Mouse (Mus musculus): ENCODE data around the gene Yipf2. TPM values are rescaled to one million over a fixed set of nuclear protein-coding genes. Genes with fewer than 3 reads are reported as not detected.

The Yipf2 gene
- 18.7 and 21.2 TPM in 2 replicates for polyA plus RNA-seq (2015; fragmentation: Nextera tagmentation; extraction: Ambion mirVana)

DNA sequence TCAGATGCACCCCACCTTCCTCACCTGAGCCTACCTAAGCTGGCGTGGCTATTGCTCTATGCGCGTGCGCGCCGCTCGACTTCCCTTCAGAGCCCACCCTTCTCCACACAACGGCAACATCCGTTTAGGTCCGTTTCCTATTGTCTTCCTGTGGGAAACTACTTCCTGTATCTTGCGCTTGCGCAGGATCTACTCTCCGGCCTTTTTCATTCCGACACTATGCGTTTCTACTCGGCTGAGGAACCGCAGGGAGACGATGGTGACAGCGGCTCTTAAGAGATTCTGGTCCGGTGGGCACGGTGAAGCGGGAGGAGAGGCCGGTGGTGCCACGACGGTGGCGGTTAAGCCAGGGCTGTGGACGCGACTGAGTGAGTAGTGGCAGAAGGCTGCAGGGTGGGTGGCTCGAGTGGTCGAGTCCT is at the start of gene Yipf2, which contains the start of gene Timm29:
Gene Yipf2, minus strand, starts transcription at position 126 of the 419 bp plus-strand sequence.
Gene Timm29, plus strand, starts transcription at position 20 of the 419 bp plus-strand sequence.

DNA sequence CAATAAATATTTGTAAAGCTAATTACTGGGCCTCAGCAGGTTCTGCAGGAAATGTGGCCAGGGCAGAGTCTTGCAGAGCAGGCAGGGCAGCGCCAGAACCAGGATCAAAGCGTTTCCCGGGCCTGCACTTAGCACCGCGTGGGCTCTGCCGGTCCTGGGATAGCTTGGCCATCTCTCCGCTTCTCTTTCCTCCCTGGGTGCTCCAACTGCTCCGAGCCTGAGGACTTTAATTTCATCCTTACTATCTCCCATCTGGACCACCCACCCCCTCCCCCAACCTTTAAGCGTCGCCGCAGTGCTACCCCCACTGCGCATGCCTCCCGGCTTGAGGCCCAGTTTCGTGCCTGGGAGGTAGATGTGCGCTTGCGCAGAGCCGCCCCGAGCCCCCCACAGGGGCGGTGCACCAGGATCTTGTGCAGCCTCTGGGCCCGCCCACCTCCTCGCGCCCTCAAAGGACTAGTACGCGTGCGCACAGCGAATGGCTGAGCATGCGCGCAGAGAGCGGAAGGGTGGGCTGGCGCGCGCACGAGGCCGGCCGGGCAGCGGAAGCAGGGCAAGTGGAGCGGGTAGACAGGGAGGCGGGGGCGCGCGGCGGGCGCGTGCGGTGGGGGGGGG is 23.1 kb upstream of the Yipf2 start, which contains the start of gene Smarca4:
Gene Smarca4, plus strand, starts transcription at position 553 of the 615 bp plus-strand sequence.

DNA sequence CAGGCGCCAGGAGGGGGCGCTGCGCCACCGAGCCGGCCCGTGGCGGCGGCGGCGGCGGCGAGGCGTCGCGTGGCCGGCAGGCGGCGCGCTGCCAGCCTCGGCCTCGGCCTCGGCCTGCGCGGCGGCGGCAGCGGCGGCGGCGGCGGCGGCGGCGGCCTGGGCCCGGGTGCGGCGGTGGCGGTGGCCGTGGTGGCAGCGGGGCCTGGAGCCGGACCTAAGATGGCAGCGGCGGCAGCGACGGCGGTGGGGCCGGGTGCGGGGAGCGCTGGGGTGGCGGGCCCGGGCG is 45.9 kb downstream of the Yipf2 start, which contains the start of gene Carm1:
Gene Carm1, plus strand, starts transcription at position 106 of the 286 bp plus-strand sequence.

MicroRNAs encoded within 50 kb of the gene (microRNA counts, 519-probe panel; counts per million panel counts)
- 40.5 counts per million for microRNA mmu-miR-1946b

Small RNA genes lying within 50 kb of the gene (microRNA-seq; reads per million reads assigned to microRNA genes)
- gene Mir1946b, result not detected

Other genes starting within 250 kb of the Yipf2 start
- 156 and 169 TPM in 2 replicates for gene Ilf3, start 225.0 kb downstream of the Yipf2 start, polyA plus RNA-seq (2015; fragmentation: Nextera tagmentation; extraction: Ambion mirVana)
- 38.6 and 45.7 TPM in 2 replicates for gene Qtrt1, start 181.0 kb downstream of the Yipf2 start, polyA plus RNA-seq (2015; fragmentation: Nextera tagmentation; extraction: Ambion mirVana)
- gene Dnm2, start 167.9 kb downstream of the Yipf2 start, polyA plus RNA-seq (2015; fragmentation: Nextera tagmentation; extraction: Ambion mirVana), result 49.8 and 50.1 TPM in 2 replicates
- gene Tmed1, start 82.6 kb downstream of the Yipf2 start, polyA plus RNA-seq (2015; fragmentation: Nextera tagmentation; extraction: Ambion mirVana), result 59.8 and 64.4 TPM in 2 replicates
- 1.2 and 1.6 TPM in 2 replicates for gene AB124611, start 66.7 kb downstream of the Yipf2 start, polyA plus RNA-seq (2015; fragmentation: Nextera tagmentation; extraction: Ambion mirVana)
- gene Carm1, start 45.9 kb downstream of the Yipf2 start, polyA plus RNA-seq (2015; fragmentation: Nextera tagmentation; extraction: Ambion mirVana), result 24.3 and 30.1 TPM in 2 replicates
- gene Timm29, start 106 bp downstream of the Yipf2 start, polyA plus RNA-seq (2015; fragmentation: Nextera tagmentation; extraction: Ambion mirVana), result 48.5 and 49.7 TPM in 2 replicates
- gene Smarca4, start 23.3 kb upstream of the Yipf2 start, polyA plus RNA-seq (2015; fragmentation: Nextera tagmentation; extraction: Ambion mirVana), result 62.2 and 75.6 TPM in 2 replicates
- 13.2 and 13.5 TPM in 2 replicates for gene Ldlr, start 130.7 kb upstream of the Yipf2 start, polyA plus RNA-seq (2015; fragmentation: Nextera tagmentation; extraction: Ambion mirVana)
- 11.5 and 14.8 TPM in 2 replicates for gene Spc24, start 167.5 kb upstream of the Yipf2 start, polyA plus RNA-seq (2015; fragmentation: Nextera tagmentation; extraction: Ambion mirVana)
- 3.9 and 4.1 TPM in 2 replicates for gene Kank2, start 205.9 kb upstream of the Yipf2 start, polyA plus RNA-seq (2015; fragmentation: Nextera tagmentation; extraction: Ambion mirVana)
- gene Angptl8, start 242.7 kb upstream of the Yipf2 start, polyA plus RNA-seq (2015; fragmentation: Nextera tagmentation; extraction: Ambion mirVana), result 0.83 and 0.90 TPM in 2 replicates

Data from neural tube, postnatal 0 days (tissue).